Mouse (Mus musculus) kidney, adult 11 months (tissue): ENCODE data around the gene Rapgef2.

ENCODE experiments used
- DNase-seq: peaks from one replicate; pipeline ENCODE4 v3.0.0; 2022

Rapgef2 gene

DNA sequence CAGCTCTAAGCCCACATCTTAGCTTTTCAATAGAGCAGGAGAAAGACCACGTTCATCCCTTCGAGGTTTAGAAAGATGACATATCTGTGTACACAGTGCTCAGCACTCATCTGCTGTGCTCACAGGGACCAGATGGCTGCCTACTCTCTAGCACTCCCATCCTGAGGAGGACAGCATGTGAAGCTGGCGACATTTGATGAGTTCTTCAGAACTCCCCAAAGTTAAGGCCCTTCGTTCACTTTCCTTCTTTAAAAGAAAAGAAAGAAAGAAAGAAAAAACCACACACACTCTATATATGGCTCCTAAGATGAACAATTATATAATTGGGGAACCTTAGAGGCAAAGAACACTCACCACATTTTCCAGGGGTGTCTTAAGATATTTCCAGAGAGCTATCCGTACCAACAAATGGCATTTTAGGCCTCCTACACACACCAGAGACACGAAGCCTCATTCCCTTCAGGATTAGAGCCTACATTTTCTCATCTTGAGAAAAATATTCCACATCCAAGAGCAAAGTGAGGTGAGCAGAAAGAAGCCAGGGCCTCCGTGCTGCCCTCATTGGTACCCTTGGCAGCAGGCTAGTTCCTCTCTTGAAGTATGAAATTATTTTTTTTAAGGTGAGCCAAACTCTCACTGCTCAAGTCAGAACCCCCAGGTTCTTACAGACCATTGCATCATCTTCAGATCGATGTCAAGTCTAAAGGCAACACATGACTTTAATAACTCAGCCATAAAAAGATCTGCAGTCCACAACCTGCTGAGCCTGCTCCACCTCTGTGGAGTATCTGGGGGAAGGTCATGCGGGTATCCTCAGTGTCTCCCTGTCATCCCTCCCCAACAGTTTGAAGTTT, 270.5 kb downstream of the Rapgef2 start:
- no peak for DNase-seq
